Mouse (Mus musculus): Measurements from ENCODE around the gene Ppp4r3b.

Gene Ppp4r3b

GRCm38 (mm10) chr11:29238551-29238950 is 65.9 kb downstream of the Ppp4r3b start:
- no peak for DNase-seq

GRCm38 (mm10) chr11:29239353-29239752 is 66.7 kb downstream of the Ppp4r3b start:
- DNase-seq: no peak

GRCm38 (mm10) chr11:29241961-29242360 is 69.3 kb downstream of the Ppp4r3b start:
- no peak for DNase-seq

GRCm38 (mm10) chr11:29245988-29246387 is 73.3 kb downstream of the Ppp4r3b start:
- DNase-seq: no peak

GRCm38 (mm10) chr11:29246883-29247650 is 74.4 kb downstream of the Ppp4r3b start, which contains the start of gene Cfap36:
Gene Cfap36, minus strand, starts transcription at chr11:29247409.
- DNase-seq: peak; percentile 92 to 95

- DNase-seq: no peak
These were observed 75.0 kb downstream of the Ppp4r3b start for GRCm38 (mm10) chr11:29247725-29248124.

DNA sequence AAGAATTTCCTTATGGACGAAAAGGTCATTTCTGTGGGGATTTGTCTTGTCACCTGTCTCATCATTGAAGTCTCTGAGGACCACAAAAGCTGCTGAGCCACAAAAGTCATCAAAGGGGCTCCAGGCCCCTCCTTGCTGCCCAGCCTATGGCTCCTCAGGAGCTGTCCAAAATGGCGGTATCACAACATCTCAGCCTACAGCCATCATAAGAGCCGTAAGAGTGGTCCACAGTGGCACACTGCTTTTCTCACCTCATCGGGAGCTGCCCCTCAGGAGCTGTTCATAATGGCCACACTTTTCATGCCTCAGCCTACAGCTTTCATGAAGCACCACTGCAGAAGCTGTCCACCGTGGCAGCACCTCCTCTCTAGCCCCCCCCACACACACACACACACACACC is 75.7 kb downstream of the Ppp4r3b start:
- no peak for DNase-seq

DNA sequence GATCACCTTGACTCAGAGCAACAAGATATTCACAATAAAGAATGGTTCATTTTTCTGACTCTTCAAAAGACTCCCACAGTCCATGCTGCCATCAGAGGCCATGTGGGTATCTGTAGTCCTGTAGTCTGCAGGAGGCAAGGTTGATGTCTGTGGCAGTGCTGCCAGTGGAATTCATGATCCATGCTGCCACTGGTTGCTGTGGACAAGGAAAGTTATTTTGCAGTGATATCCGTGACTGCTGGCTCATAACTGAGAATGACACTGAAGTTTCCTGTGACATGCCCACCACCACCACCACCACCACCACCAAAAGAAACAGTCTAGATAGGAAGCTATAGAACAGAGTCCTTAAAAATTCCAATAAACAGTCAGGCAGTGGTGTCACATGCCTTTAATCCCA is 82.0 kb downstream of the Ppp4r3b start:
- no peak for DNase-seq

DNA sequence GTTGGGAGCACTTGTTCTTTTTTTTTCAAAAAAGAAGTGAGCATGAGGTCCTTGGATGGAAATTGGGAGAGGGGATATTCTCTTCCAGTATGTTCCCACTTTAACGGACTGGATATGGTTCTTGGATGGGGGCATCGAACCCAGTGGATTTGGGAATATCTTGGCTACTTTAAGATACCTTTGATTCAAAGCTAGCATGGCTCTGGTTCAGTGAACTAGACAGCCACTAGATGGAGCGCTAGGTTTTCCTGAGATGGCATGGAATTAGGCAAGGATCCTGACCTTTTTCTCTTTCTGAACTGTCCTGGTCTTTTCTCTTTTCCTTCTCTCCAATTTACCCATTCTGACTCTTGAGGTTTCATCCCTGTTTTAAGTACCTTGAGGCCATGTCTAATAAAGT is 95.1 kb downstream of the Ppp4r3b start:
- peak; percentile 9 to 24 for DNase-seq
